Mouse (Mus musculus) NIH3T3 (cell line): Measurements from ENCODE around the gene Gucd1.

Experiments used
- DNase-seq: peaks from one replicate; pipeline ENCODE4 v3.0.0-alpha.2; 2012; ENCODE audit warnings: low read depth

Gene Gucd1

GRCm38 (mm10) chr10:75320321-75320720 lies 197.5 kb downstream of the Gucd1 start:
- no peak for DNase-seq

GRCm38 (mm10) chr10:75318206-75318605 lies 199.6 kb downstream of the Gucd1 start:
- DNase-seq, result no peak

- no peak for DNase-seq
Measured at GRCm38 (mm10) chr10:75316908-75317761, 200.6 kb downstream of the Gucd1 start.

- no peak for DNase-seq
Measured at GRCm38 (mm10) chr10:75316872-75316907, 201.1 kb downstream of the Gucd1 start, which contains the start of gene Adora2a. Gene Adora2a, plus strand, starts transcription at chr10:75316877.

GRCm38 (mm10) chr10:75316472-75316871 lies 201.3 kb downstream of the Gucd1 start:
- DNase-seq, result no peak

GRCm38 (mm10) chr10:75315756-75316155 lies 202.0 kb downstream of the Gucd1 start:
- DNase-seq, result no peak

- DNase-seq, result no peak
Measured at GRCm38 (mm10) chr10:75314190-75314980, 203.4 kb downstream of the Gucd1 start.

GRCm38 (mm10) chr10:75312361-75312760 lies 205.4 kb downstream of the Gucd1 start:
- no peak for DNase-seq

GRCm38 (mm10) chr10:75307130-75307529 lies 210.6 kb downstream of the Gucd1 start:
- DNase-seq, result no peak

GRCm38 (mm10) chr10:75304413-75304812 lies 213.4 kb downstream of the Gucd1 start:
- no peak for DNase-seq

- DNase-seq, result no peak
Measured at GRCm38 (mm10) chr10:75304049-75304405, 213.7 kb downstream of the Gucd1 start.

- no peak for DNase-seq
Measured at GRCm38 (mm10) chr10:75303324-75304048, 214.3 kb downstream of the Gucd1 start.

GRCm38 (mm10) chr10:75302536-75302935 lies 215.2 kb downstream of the Gucd1 start:
- no peak for DNase-seq

GRCm38 (mm10) chr10:75301937-75302336 lies 215.8 kb downstream of the Gucd1 start:
- no peak for DNase-seq

- no peak for DNase-seq
Measured at GRCm38 (mm10) chr10:75301195-75301806, 216.5 kb downstream of the Gucd1 start.
